8 mouse cellular contexts compared by ENCODE assay signal in genomic region chr2:122630465-122631225, GRCm38 (mm10). TPM values are rescaled to one million over a fixed set of nuclear protein-coding genes. Genes with fewer than 3 reads are reported as not detected.
A peak's percentile ranks its signal among the peaks of the same experiment; 100 is the strongest.
DNase-seq lines count a peak whose midpoint lies in the region; ATAC-seq lines count a peak whose summit lies in the region.

No protein-coding gene starts in this region.

- H3K4me2 ChIP-seq in heart, embryonic 14.5 days (ENCODE audit: low read length) = peak overlapping the region; percentile 98
- H3K4me2 ChIP-seq in liver, embryonic 13.5 days = peak overlapping the region; percentile 98
- H3K4me2 ChIP-seq in stomach, embryonic 14.5 days (replicated peaks; ENCODE audit: low read depth, low read length) = peak overlapping the region; percentile 96

- under 1% methylated on average over 72 of the region's 75 CpGs for WGBS in heart, embryonic 14.5 days
- WGBS in liver, embryonic 13.5 days (ENCODE audit: insufficient replicate concordance) = under 1% methylated on average over 75 of the region's 75 CpGs
- under 1% methylated on average over 75 of the region's 75 CpGs for WGBS in stomach, embryonic 14.5 days

- H3K36me3 ChIP-seq in heart, embryonic 14.5 days (ENCODE audit: control insufficient read depth, insufficient read depth, low read length) = peaks cover 25% of the 10 kb centered on the region
- H3K36me3 ChIP-seq in liver, embryonic 13.5 days = peaks cover 16% of the 10 kb centered on the region
- H3K36me3 ChIP-seq in stomach, embryonic 14.5 days (ENCODE audit: control insufficient read depth, insufficient read depth, low read length) = peaks cover 9% of the 10 kb centered on the region; the same call in 1 of the 2 replicates

- H3K27ac ChIP-seq in brown adipose tissue, adult 24 weeks (replicated peaks; ENCODE audit: low read depth, low read length) = 0 out of 2 replicates have a peak overlapping the region, but pooled peaks have one; percentile 4
- peak overlapping the region; percentile 64 to 79 for H3K27ac ChIP-seq in heart, embryonic 14.5 days (replicated peaks in 1 of 2; ENCODE audit: control insufficient read depth in 1 of 2, insufficient read depth in 1 of 2, low read depth in 2 of 2, low read length in 2 of 2)
- H3K27ac ChIP-seq in liver, embryonic 13.5 days = peak overlapping the region; percentile 75
- H3K27ac ChIP-seq in stomach, embryonic 14.5 days (ENCODE audit: low read length) = peak overlapping the region; percentile 79; the same call in 1 of the 2 replicates

- peak; percentile 81 for ATAC-seq in heart, embryonic 14.5 days (ENCODE audit: insufficient number of reproducible peaks, insufficient read depth, low FRiP score, low read depth)
- ATAC-seq in liver, embryonic 13.5 days (ENCODE audit: low read depth) = peak; percentile 82
- peak; percentile 79 for ATAC-seq in stomach, embryonic 14.5 days (ENCODE audit: insufficient number of reproducible peaks, insufficient read depth, low FRiP score, low read depth)

- H3K9me3 ChIP-seq in heart, embryonic 14.5 days (ENCODE audit: control insufficient read depth, low read length) = no peaks in the 10 kb centered on the region
- H3K9me3 ChIP-seq in liver, embryonic 13.5 days (replicated peaks) = no peaks in the 10 kb centered on the region
- H3K9me3 ChIP-seq in stomach, embryonic 14.5 days (ENCODE audit: control insufficient read depth, low read depth, low read length) = no peaks in the 10 kb centered on the region

- peak; percentile 70 to 80 for DNase-seq in CD8-positive naive resting alpha-beta T cell, adult 2 months (ENCODE audit: low read depth in 2 of 2, low spot score in 2 of 2)
- DNase-seq in fibroblast of lung, adult 2 months (ENCODE audit: low read depth) = peak; percentile 60
- DNase-seq in kidney, postnatal 10 days = peak; percentile 91
- peak; percentile 66 for DNase-seq in liver, embryonic 13.5 days
- DNase-seq in natural killer cell, adult 2 months (ENCODE audit: low spot score in 2 of 2) = peak; percentile 83 to 87

- H3K4me3 ChIP-seq in brown adipose tissue, adult 24 weeks (ENCODE audit: insufficient read depth, low read depth, low read length) = peak overlapping the region; percentile 95
- H3K4me3 ChIP-seq in heart, embryonic 14.5 days (ENCODE audit: control insufficient read depth in 1 of 2, insufficient read depth in 1 of 2, low read depth in 1 of 2, low read length in 2 of 2) = peak overlapping the region; percentile 95 to 96
- H3K4me3 ChIP-seq in liver, embryonic 13.5 days (replicated peaks) = peak overlapping the region; percentile 96
- peak overlapping the region; percentile 97 for H3K4me3 ChIP-seq in stomach, embryonic 14.5 days (ENCODE audit: low read depth, low read length)

- H3K27me3 ChIP-seq in heart, embryonic 14.5 days (ENCODE audit: control insufficient read depth, insufficient read depth, low read length) = no peaks in the 10 kb centered on the region
- H3K27me3 ChIP-seq in liver, embryonic 13.5 days = 0 out of 2 replicates have a peak, but pooled peaks cover 5% of the 10 kb centered on the region
- no peaks in the 10 kb centered on the region for H3K27me3 ChIP-seq in stomach, embryonic 14.5 days (ENCODE audit: control insufficient read depth, insufficient read depth, low read length)

- H3K4me1 ChIP-seq in brown adipose tissue, adult 24 weeks (ENCODE audit: control insufficient read depth, insufficient read depth, insufficient read length, low read length) = no peaks in the 10 kb centered on the region
- H3K4me1 ChIP-seq in heart, embryonic 14.5 days (ENCODE audit: control insufficient read depth in 2 of 2, insufficient read depth in 2 of 2, low read length in 2 of 2) = 0 out of 4 replicates have a peak, but pooled peaks cover 0 to 5% of the 10 kb centered on the region in 2 experiments
- peaks cover 20% of the 10 kb centered on the region for H3K4me1 ChIP-seq in liver, embryonic 13.5 days (replicated peaks)
- H3K4me1 ChIP-seq in stomach, embryonic 14.5 days (ENCODE audit: control insufficient read depth, insufficient read depth, low read length) = peaks cover 4% of the 10 kb centered on the region; the same call in 1 of the 2 replicates

- H3K9ac ChIP-seq in heart, embryonic 14.5 days (ENCODE audit: low read length) = peak overlapping the region; percentile 95
- H3K9ac ChIP-seq in liver, embryonic 13.5 days = peak overlapping the region; percentile 91
- H3K9ac ChIP-seq in stomach, embryonic 14.5 days (replicated peaks; ENCODE audit: low read depth, low read length) = peak overlapping the region; percentile 78

RNA-seq across cellular contexts. Expression of gene AA467197, which starts 6.1 kb away (rescaled TPM):
- polyA plus RNA-seq in brown adipose tissue, adult 24 weeks (2012; ENCODE audit: insufficient read depth, insufficient read length, missing spikeins) = not detected in 2 replicates
- polyA plus RNA-seq in heart, embryonic 14.5 days (2014; fragmentation: Nextera tagmentation; extraction: Ambion mirVana) = not detected in 2 replicates
- polyA plus RNA-seq in liver, embryonic 13.5 days (2015; fragmentation: Nextera tagmentation; extraction: Ambion mirVana) = 0.27 and 0.50 TPM in 2 replicates
- 5.5 and 6.8 TPM in 2 replicates for polyA plus RNA-seq in stomach, embryonic 14.5 days (2014; fragmentation: Nextera tagmentation; extraction: Ambion mirVana)

RNA-seq across cellular contexts. Expression of gene Gatm, which starts 19.5 kb away (rescaled TPM):
- 4.6 and 6.3 TPM in 2 replicates for polyA plus RNA-seq in brown adipose tissue, adult 24 weeks (2012; ENCODE audit: insufficient read depth, insufficient read length, missing spikeins)
- polyA plus RNA-seq in heart, embryonic 14.5 days (2014; fragmentation: Nextera tagmentation; extraction: Ambion mirVana) = 13.2 and 19.0 TPM in 2 replicates
- 24.5 and 30.1 TPM in 2 replicates for polyA plus RNA-seq in liver, embryonic 13.5 days (2015; fragmentation: Nextera tagmentation; extraction: Ambion mirVana)
- polyA plus RNA-seq in stomach, embryonic 14.5 days (2014; fragmentation: Nextera tagmentation; extraction: Ambion mirVana) = 11.2 and 12.9 TPM in 2 replicates

Comparison
In these comparisons a context has a peak if more than half of its experiments do, and no peak if none do; other contexts are left out.
1. Peak in every context shown above with its lines: DNase-seq, ATAC-seq, H3K4me3 ChIP-seq and H3K27ac ChIP-seq.
2. H3K27ac ChIP-seq: peak in every context shown above with its lines; median percentile 79 in stomach, embryonic 14.5 days; 75 in liver, embryonic 13.5 days; 72 in heart, embryonic 14.5 days; 4 in brown adipose tissue, adult 24 weeks.